Mouse (Mus musculus): Measurements from ENCODE around the gene Olfr457. TPM values are rescaled to one million over a fixed set of nuclear protein-coding genes. Genes with fewer than 3 reads are reported as not detected.
"Not testable (repeated sequence)": the region's sequence is repeated elsewhere in the genome, so short reads cannot be mapped to it uniquely, and the experiment has no call there.

Olfr457 gene
- polyA plus RNA-seq (2015; fragmentation: Nextera tagmentation; extraction: Ambion mirVana), result not detected in 2 replicates

GRCm38 (mm10) chr6:42476235-42476634 is at the start of gene Olfr457:
Olfr457 (minus strand) TSS chr6:42476335.
- H3K9me3 ChIP-seq (replicated peaks), result no peaks in the 10 kb centered on the region
- no peaks in the 10 kb centered on the region for H3K36me3 ChIP-seq (replicated peaks)
- no peak within 1 kb of the TSS for H3K4me2 ChIP-seq
- H3K4me3 ChIP-seq (replicated peaks), result no peak within 1 kb of the TSS
- no peak within 1 kb of the TSS for H3K27ac ChIP-seq (replicated peaks)
- H3K4me1 ChIP-seq (replicated peaks), result no peaks in the 10 kb centered on the region
- no peak within 1 kb of the TSS for H3K9ac ChIP-seq
- WGBS (ENCODE audit: insufficient replicate concordance), result 60% methylated on average over 1 of the region's 1 CpGs
- H3K27me3 ChIP-seq, result no peaks in the 10 kb centered on the region
- no peak for ATAC-seq (ENCODE audit: insufficient read depth)

- ATAC-seq (ENCODE audit: insufficient read depth), result no peak
- 58% methylated on average over 1 of the region's 1 CpGs for WGBS (ENCODE audit: insufficient replicate concordance)
- Histone ChIP-seq H3K9me3 (replicated peaks) (no peaks in the 10 kb centered on the region), H3K9ac (no peak overlapping the region), H3K4me3 (replicated peaks) (no peak overlapping the region), H3K4me2 (no peak overlapping the region), H3K27ac (replicated peaks) (no peak overlapping the region), H3K27me3 (no peaks in the 10 kb centered on the region), H3K4me1 (replicated peaks) (no peaks in the 10 kb centered on the region), H3K36me3 (replicated peaks) (no peaks in the 10 kb centered on the region)
Measured at GRCm38 (mm10) chr6:42513461-42513860, 37.3 kb upstream of the Olfr457 start.

GRCm38 (mm10) chr6:42509311-42509710 is 33.2 kb upstream of the Olfr457 start:
- no peak for ATAC-seq (ENCODE audit: insufficient read depth)
- Histone ChIP-seq H3K27me3 (no peaks in the 10 kb centered on the region), H3K4me1 (replicated peaks) (no peaks in the 10 kb centered on the region), H3K27ac (replicated peaks) (no peak overlapping the region), H3K9ac (no peak overlapping the region), H3K9me3 (replicated peaks) (no peaks in the 10 kb centered on the region), H3K4me2 (no peak overlapping the region), H3K4me3 (replicated peaks) (no peak overlapping the region), H3K36me3 (replicated peaks) (no peaks in the 10 kb centered on the region)

GRCm38 (mm10) chr6:42503478-42503877 is 27.3 kb upstream of the Olfr457 start:
- 59% methylated on average over 2 of the region's 2 CpGs for WGBS (ENCODE audit: insufficient replicate concordance)
- no peak for ATAC-seq (ENCODE audit: insufficient read depth)
- Histone ChIP-seq H3K4me2 (no peak overlapping the region), H3K27ac (replicated peaks) (no peak overlapping the region), H3K4me3 (replicated peaks) (no peak overlapping the region), H3K9ac (no peak overlapping the region), H3K36me3 (replicated peaks) (no peaks in the 10 kb centered on the region), H3K9me3 (replicated peaks) (no peaks in the 10 kb centered on the region), H3K4me1 (replicated peaks) (no peaks in the 10 kb centered on the region), H3K27me3 (no peaks in the 10 kb centered on the region)

- H3K9ac ChIP-seq, result no peak overlapping the region
- no peak overlapping the region for H3K4me2 ChIP-seq
- no peaks in the 10 kb centered on the region for H3K27me3 ChIP-seq
- no peak overlapping the region for H3K4me3 ChIP-seq (replicated peaks)
- no peaks in the 10 kb centered on the region for H3K9me3 ChIP-seq (replicated peaks)
- no peaks in the 10 kb centered on the region for H3K36me3 ChIP-seq (replicated peaks)
- no peaks in the 10 kb centered on the region for H3K4me1 ChIP-seq (replicated peaks)
- WGBS (ENCODE audit: insufficient replicate concordance), result 34% methylated on average over 1 of the region's 1 CpGs
- no peak overlapping the region for H3K27ac ChIP-seq (replicated peaks)
- ATAC-seq (ENCODE audit: insufficient read depth), result no peak
Measured at GRCm38 (mm10) chr6:42489731-42490130, 13.6 kb upstream of the Olfr457 start.

- Histone ChIP-seq H3K4me1 (replicated peaks) (no peaks in the 10 kb centered on the region), H3K4me2 (no peak within 1 kb of the TSS), H3K9ac (no peak within 1 kb of the TSS), H3K36me3 (replicated peaks) (no peaks in the 10 kb centered on the region), H3K27me3 (no peaks in the 10 kb centered on the region), H3K27ac (replicated peaks) (no peak within 1 kb of the TSS), H3K9me3 (replicated peaks) (no peaks in the 10 kb centered on the region), H3K4me3 (replicated peaks) (no peak within 1 kb of the TSS)
- no peak for ATAC-seq (ENCODE audit: insufficient read depth)
- WGBS (ENCODE audit: insufficient replicate concordance), result 47% methylated on average over 1 of the region's 1 CpGs
Measured at GRCm38 (mm10) chr6:42487114-42487513, 11.0 kb upstream of the Olfr457 start, which contains the start of gene Olfr456. Olfr456 (minus strand) TSS chr6:42487214.

GRCm38 (mm10) chr6:42484633-42485032 is 8.5 kb upstream of the Olfr457 start:
- Histone ChIP-seq H3K9ac (no peak overlapping the region), H3K4me3 (replicated peaks) (no peak overlapping the region), H3K27me3 (no peaks in the 10 kb centered on the region), H3K4me1 (replicated peaks) (no peaks in the 10 kb centered on the region), H3K36me3 (replicated peaks) (no peaks in the 10 kb centered on the region), H3K27ac (replicated peaks) (no peak overlapping the region), H3K9me3 (replicated peaks) (no peaks in the 10 kb centered on the region), H3K4me2 (no peak overlapping the region)
- no peak for ATAC-seq (ENCODE audit: insufficient read depth)

GRCm38 (mm10) chr6:42471298-42471697 is 4.8 kb downstream of the Olfr457 start:
- H3K4me1 ChIP-seq (replicated peaks); ATAC-seq (ENCODE audit: insufficient read depth); H3K36me3 ChIP-seq (replicated peaks); H3K4me3 ChIP-seq (replicated peaks); H3K27me3 ChIP-seq; H3K9me3 ChIP-seq (replicated peaks); H3K27ac ChIP-seq (replicated peaks); H3K4me2 ChIP-seq; H3K9ac ChIP-seq: not testable (repeated sequence)
- WGBS (ENCODE audit: insufficient replicate concordance), result 78% methylated on average over 4 of the region's 4 CpGs

GRCm38 (mm10) chr6:42470542-42470941 is 5.6 kb downstream of the Olfr457 start:
- Histone ChIP-seq H3K4me2 (no peak overlapping the region), H3K27me3 (no peaks in the 10 kb centered on the region), H3K27ac (replicated peaks) (no peak overlapping the region), H3K36me3 (replicated peaks) (no peaks in the 10 kb centered on the region), H3K9me3 (replicated peaks) (no peaks in the 10 kb centered on the region), H3K9ac (no peak overlapping the region), H3K4me3 (replicated peaks) (no peak overlapping the region), H3K4me1 (replicated peaks) (no peaks in the 10 kb centered on the region)
- ATAC-seq (ENCODE audit: insufficient read depth), result no peak
- WGBS (ENCODE audit: insufficient replicate concordance), result 74% methylated on average over 4 of the region's 4 CpGs

- H3K4me2 ChIP-seq, result no peak within 1 kb of the TSS
- no peaks in the 10 kb centered on the region for H3K4me1 ChIP-seq (replicated peaks)
- H3K36me3 ChIP-seq (replicated peaks), result no peaks in the 10 kb centered on the region
- no peak within 1 kb of the TSS for H3K9ac ChIP-seq
- no peak within 1 kb of the TSS for H3K4me3 ChIP-seq (replicated peaks)
- WGBS (ENCODE audit: insufficient replicate concordance), result 53% methylated on average over 1 of the region's 1 CpGs
- H3K9me3 ChIP-seq (replicated peaks), result no peaks in the 10 kb centered on the region
- no peak within 1 kb of the TSS for H3K27ac ChIP-seq (replicated peaks)
- no peak for ATAC-seq (ENCODE audit: insufficient read depth)
- no peaks in the 10 kb centered on the region for H3K27me3 ChIP-seq
Measured at GRCm38 (mm10) chr6:42465096-42465495, 11.0 kb downstream of the Olfr457 start, which contains the start of gene Olfr458. Olfr458 (minus strand) TSS chr6:42465196.

- Histone ChIP-seq H3K4me1 (replicated peaks) (no peaks in the 10 kb centered on the region), H3K9me3 (replicated peaks) (no peaks in the 10 kb centered on the region), H3K27me3 (no peaks in the 10 kb centered on the region), H3K9ac (no peak overlapping the region), H3K4me3 (replicated peaks) (no peak overlapping the region), H3K4me2 (no peak overlapping the region), H3K27ac (replicated peaks) (no peak overlapping the region), H3K36me3 (replicated peaks) (no peaks in the 10 kb centered on the region)
- 58% methylated on average over 2 of the region's 2 CpGs for WGBS (ENCODE audit: insufficient replicate concordance)
- no peak for ATAC-seq (ENCODE audit: insufficient read depth)
Measured at GRCm38 (mm10) chr6:42447381-42447780, 28.8 kb downstream of the Olfr457 start.

- no peak overlapping the region for H3K9ac ChIP-seq
- 56% methylated on average over 2 of the region's 2 CpGs for WGBS (ENCODE audit: insufficient replicate concordance)
- no peak for ATAC-seq (ENCODE audit: insufficient read depth)
- H3K36me3 ChIP-seq (replicated peaks), result no peaks in the 10 kb centered on the region
- H3K27ac ChIP-seq (replicated peaks), result no peak overlapping the region
- H3K4me3 ChIP-seq (replicated peaks), result no peak overlapping the region
- no peak overlapping the region for H3K4me2 ChIP-seq
- H3K27me3 ChIP-seq, result no peaks in the 10 kb centered on the region
- H3K9me3 ChIP-seq (replicated peaks), result no peaks in the 10 kb centered on the region
- H3K4me1 ChIP-seq (replicated peaks), result no peaks in the 10 kb centered on the region
Measured at GRCm38 (mm10) chr6:42444491-42444890, 31.6 kb downstream of the Olfr457 start.

Data from liver, embryonic 15.5 days (tissue).